Mouse (Mus musculus): Measurements from ENCODE around the gene Rhobtb1. TPM values are rescaled to one million over a fixed set of nuclear protein-coding genes. Genes with fewer than 3 reads are reported as not detected.
A peak's percentile ranks its signal among the peaks of the same experiment; 100 is the strongest.

Rhobtb1 gene
- 100 to 1,000 TPM; 192 to 202 TPM for total RNA-seq (2021)

DNA sequence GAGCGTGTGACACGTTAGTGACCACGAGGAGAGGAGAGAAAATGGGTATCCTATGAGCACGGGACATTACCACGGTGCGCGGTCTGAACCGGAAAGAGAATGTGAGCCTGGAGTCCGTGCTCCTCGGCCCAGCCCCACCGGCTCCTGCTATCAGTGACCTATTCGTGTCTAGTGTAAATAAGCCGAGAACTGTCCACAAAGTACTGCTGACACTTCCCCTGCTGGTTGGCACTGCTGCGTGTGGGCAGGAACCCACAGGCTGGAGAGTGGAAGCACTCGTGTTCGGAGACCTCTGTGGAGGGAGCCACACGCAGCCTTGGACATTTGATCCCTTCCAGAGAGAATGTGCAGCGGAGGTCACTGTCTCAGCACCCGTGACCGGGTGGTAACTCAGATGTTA, at the start of gene Rhobtb1:
Rhobtb1 (plus strand) TSS at position 390 of the 400 bp plus-strand sequence.
- DNase-seq, result no peak
- intact Hi-C loops (cut with DNase I), result no loop called here

DNA sequence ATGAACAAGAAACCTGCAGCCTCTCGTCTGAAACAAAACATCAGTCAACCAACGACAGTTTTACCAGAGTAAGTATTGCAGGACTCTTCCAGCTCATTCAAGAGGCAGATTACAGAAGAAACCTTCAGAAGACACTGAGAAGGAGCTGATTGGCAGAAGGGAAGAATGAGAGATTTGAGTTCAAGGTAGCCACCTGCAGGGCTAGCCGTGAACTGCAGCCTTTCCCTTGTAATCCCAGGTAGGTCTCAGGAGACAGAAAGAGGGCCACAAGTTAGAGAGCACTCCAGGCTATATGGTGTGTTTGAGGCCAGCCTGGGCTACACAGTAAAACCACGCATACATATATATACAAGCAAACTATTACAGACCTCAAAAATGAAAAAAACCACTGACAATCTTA, 49.2 kb upstream of the Rhobtb1 start:
- intact Hi-C loops (cut with DNase I), result no loop called here
- peak in 1 of 2 experiments; percentile 28 for DNase-seq

DNA sequence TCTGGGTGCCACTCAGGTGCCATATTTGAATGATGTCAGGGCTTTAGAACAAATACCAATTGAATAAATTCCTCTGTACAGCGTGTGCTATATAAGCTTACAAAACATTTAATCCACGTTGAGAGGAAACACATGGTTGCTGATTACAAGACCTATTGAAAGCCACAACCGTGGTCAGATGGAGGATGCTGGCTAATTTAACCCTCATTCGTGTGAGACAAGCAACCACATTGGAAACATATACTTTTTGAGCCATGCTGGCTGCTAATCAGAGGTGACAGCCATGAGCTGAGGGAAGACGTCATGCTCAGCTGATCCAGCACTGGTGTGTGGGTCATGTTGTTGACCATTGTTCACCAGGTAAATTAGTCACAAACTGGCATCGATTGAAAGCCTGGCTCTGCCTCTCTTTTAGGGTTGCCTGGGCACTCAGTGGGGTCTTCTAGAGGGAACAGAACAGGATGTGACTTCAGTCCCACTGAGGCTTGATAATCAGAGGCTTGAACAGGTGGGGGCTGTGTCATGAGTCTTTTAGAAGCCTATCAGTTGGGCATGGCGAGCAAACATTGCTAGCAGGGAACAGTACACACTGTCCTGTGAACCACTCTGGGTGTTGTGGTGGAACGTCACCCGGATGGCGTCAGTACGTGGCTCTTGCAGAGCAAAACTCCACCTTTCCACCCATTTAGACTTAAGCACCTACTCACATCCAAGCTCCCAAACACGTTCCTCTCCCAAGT, 46.9 kb upstream of the Rhobtb1 start:
- intact Hi-C loops (cut with DNase I), result no loop called here
- DNase-seq, result no peak

DNA sequence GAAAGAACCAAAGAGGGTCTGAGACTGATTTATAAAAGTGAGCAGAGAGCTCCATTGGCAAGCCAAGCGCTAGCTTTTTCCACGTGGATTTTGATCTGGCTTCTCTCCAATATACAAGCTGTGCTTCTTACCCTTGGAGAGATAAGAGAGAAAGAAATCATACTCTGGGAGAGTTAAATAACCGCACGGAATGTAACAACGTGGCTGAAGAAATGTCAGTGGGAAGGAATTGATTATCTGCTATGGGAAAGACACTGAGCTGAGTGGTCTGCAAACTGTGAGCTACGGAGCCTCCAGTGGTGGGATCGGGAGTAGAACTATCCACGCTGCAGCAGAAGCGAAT, 46.4 kb upstream of the Rhobtb1 start:
- intact Hi-C loops (cut with DNase I), result no loop called here
- no peak for DNase-seq

DNA sequence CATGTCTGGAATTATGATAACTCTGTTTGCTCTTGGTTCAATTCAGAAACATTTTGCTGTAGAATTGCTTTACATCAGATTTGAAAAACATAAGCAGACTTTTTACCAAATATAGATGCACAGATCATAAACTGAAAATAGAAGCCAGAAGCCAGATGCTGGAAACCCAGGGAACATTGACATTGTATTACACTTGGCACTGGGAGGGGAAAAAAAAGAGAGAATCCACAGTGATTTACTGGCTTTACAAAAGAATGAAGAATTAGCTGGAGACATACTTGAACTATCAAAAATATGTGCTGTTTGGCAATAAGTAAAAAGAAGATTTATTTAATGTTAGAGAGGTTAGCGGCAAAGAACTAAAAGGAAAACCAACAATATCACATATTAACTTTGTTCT, 44.4 kb upstream of the Rhobtb1 start:
- intact Hi-C loops (cut with DNase I), result no loop called here
- DNase-seq, result no peak

DNA sequence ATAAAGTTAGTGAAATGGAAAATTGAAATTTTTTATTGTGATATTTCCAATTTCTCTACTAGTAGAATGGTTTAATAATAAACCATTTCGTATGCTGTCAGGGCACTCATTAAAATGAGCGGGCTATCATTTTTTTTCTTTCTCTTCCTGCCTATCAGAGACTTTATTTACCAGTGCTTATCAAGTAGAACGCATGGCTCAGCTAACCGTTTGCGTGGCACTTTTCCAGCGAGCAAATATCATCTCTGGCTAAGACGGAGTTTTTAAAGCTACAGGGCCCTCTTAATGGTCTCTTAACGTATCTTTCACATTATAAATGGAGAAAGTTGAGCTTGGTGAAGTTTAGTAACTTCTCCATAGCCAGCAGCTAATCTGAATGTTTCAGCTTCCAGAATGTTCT, 44.0 kb upstream of the Rhobtb1 start:
- peak; percentile 9 to 19 for DNase-seq
- intact Hi-C loops (cut with DNase I), result no loop called here

DNA sequence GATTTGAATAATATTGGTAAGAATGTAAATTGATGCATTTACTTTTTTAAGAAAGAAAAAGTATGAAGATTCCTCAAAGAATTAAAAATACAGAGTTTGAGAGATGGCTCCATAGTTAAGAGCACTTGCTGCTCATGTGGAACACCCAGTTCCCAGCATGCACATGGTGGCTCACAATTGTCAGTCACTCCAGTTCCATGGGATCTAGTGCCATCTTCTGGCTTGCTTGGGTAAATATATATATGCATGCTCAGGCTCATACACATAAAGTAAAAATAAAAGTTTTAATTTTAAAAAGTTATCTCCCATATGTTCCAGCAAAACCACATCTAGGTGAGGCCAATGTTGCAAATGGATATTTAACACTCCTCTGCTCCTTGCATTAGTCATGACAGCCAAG, 36.9 kb upstream of the Rhobtb1 start:
- DNase-seq, result no peak
- intact Hi-C loops (cut with DNase I), result no loop called here

DNA sequence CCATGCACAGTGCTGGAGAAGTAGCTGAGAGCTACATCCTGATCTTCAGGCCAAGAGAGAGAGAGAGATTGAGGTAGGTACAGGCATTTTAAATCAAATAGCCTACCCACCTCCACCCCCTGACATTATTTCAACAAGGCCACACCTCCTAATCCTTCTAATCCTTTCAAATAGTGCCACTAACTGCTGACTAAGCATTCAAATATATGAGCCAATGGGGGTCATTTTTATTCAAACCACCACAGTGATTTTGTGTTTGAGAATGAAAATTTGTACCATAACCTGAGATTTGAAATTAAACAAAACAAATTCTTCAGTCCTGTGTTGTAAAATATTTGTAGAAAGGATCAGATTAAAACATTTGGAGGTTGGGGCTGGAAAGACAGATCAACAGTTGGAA, 33.2 kb upstream of the Rhobtb1 start:
- intact Hi-C loops (cut with DNase I), result no loop called here
- no peak for DNase-seq

DNA sequence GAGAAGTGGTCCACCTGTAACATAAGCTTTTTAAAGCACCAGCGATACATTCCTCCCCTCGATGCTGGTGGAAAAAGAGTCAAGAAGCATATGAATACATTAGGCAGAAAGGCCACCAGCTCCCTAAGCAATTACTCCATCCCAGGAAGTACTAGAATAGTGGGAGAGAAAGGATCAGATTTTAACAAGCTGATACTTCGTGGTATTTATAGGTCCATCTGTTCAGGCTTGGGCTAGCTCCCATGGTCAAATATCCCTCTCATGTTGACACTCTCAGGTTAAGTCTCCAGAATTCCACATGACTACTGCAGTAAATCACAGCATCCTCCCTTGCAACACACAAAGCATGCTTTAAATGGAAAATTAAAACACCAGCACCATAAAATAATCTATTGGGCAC, 32.3 kb upstream of the Rhobtb1 start:
- DNase-seq, result no peak
- intact Hi-C loops (cut with DNase I), result no loop called here

DNA sequence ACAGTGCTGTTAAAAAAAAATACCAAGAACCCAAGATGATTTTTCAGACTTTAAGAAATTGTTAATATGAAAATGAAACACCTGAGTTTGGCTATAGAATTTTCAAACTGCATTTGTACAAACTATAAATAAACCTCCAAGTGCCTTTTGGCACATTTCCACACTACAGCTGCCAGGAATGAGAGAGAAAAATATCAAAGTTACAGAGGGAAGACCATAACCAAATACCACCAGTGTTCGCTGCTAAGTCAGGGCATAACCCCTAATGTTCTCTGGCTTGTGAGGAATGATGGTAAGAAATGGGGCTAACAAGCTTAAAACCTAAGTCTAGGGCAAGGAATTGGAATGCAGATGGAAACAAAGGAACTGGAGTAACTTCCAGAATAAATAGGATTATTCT, 31.8 kb upstream of the Rhobtb1 start:
- intact Hi-C loops (cut with DNase I), result no loop called here
- no peak for DNase-seq

DNA sequence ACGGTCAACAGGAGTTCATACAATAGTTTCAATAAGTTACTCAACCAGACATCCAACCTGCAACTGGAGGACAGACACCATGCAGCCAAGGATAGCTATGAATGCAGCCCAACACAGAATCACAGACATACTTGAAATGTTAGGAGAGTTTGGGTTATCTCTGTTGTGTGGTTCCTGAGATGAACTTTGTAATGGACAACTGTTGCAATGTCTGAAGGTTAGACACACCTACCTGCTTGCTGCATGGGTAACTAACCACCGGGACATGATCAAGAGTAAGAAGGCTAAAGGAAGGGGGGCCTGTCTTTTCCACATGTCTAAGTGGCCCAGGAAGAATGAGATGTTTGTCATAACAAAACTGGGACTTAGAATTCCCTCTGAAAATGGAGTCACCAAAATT, 24.7 kb upstream of the Rhobtb1 start:
- intact Hi-C loops (cut with DNase I), result no loop called here
- no peak for DNase-seq

DNA sequence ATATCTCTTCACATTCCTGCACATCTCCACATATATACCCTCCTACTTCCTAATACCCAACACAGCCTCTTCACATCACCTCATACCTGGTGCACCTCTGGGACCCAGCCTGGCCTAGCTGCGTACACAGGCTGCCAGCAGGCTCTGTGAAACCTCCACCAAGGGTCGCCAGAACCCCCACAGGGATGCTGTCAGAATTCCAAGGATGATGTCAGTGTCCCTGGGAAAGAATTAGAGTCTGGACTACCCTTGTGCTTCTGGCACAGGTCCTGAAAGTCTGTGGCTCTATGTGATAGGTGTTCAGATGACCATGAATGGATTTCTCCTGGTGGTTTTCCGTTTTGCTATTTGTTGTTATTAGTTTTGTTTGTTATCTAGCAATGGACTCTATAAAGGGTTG, 22.7 kb upstream of the Rhobtb1 start:
- intact Hi-C loops (cut with DNase I), result no loop called here
- DNase-seq, result no peak

DNA sequence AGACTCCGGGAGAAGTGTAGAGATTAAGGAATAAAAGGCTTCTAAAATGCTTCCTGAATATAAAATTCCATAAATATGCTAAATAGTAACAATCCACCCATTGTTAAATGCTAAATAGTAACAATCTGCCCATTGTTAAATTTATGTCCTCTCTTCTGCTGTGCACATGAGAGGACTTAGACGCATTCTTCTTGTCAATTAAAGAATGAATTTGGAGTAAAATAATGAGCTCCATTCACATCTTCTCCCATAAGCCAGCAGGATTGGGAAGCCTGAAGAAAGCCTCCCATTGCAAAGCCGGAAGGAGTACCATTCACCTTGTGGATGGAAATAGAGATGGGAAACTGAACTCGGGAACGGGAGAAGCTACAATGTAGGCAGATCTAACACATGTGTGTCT, 20.6 kb upstream of the Rhobtb1 start:
- intact Hi-C loops (cut with DNase I), result no loop called here
- no peak for DNase-seq

DNA sequence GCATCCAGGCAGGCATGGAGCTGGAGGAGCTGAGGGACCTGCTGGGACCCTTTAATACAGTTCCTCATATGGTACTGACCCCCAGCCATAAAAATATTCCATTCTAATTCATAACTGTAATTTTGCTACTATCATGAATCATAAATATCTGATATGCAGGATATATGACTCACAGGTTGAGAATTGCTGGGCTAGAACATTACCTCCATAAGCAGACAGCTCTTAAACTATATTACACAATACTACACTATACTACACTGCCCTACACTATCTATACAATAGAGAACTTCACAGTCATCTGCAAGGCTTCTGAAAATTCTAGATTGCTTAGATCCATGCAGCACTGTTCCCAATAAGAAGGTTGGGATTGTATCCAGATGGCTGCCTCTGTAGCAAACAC, 16.9 kb upstream of the Rhobtb1 start:
- no peak for DNase-seq
- intact Hi-C loops (cut with DNase I), result no loop called here

DNA sequence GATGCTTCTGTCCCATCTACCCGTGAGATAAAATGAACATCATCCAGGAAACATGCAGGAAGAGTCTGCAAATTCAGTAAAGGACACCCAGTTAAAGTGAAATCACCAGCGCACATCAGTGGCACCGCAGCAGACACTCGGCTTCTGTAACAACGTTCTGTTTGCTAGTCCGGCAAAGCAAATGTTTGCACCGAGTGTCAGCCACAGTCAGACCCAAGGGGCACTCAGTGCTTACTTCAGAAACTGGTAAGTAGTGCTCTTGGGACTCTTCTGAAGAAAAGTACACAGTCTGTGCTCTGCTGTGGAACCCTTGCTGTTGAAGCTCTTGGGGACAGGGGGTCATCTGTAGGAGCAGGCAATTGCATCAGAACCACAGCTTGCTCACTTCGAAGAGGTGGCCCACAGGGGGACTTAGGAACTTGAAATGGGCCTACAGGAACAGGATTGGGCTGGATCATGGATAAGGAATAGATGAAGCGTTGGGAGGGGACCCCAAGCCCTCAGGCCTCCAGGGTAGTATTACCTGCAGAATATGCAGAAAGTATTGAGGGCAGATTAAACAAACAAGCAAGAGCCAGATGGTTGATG, 14.9 kb upstream of the Rhobtb1 start:
- intact Hi-C loops (cut with DNase I), result no loop called here
- DNase-seq, result no peak

DNA sequence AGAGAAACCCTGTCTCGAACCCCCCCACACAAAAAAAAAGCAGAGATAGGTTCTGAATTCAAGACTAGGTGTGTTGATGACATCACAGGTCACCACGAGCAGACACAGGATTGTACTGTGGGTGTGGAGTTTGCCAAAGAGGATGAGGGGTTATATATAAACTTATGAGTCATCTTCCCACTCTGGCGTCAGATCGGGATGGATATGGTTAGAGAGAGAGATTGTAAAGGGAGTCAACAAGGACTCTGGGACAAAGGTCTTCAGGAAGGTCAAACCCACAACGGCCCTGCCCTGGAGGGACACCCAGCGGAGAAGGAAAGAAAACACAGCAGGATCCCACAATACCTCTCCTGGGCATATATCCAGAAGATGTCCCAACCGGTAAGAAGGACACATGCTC, 2.0 kb upstream of the Rhobtb1 start:
- DNase-seq, result no peak
- intact Hi-C loops (cut with DNase I), result no loop called here

DNA sequence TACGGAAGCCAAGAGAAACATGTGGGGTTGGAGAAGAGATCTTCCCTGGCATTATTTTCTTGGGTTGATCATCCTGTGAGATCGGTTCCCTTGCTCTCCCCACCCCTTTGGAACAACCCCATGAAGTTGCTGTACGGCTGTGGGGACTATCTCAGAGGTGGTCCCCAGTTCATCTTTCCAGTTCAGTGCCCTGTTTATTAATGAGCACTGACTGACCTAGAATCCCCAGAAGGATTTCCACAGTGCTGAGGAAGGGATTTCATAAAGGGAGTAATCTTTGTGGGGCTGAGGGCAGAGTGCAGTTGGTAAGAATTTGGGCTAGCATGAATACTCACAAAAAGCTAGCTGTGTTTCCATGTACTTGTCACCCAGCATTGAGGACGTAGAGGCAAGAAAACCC, 1.7 kb downstream of the Rhobtb1 start:
- no peak for DNase-seq
- intact Hi-C loops (cut with DNase I), result no loop called here

DNA sequence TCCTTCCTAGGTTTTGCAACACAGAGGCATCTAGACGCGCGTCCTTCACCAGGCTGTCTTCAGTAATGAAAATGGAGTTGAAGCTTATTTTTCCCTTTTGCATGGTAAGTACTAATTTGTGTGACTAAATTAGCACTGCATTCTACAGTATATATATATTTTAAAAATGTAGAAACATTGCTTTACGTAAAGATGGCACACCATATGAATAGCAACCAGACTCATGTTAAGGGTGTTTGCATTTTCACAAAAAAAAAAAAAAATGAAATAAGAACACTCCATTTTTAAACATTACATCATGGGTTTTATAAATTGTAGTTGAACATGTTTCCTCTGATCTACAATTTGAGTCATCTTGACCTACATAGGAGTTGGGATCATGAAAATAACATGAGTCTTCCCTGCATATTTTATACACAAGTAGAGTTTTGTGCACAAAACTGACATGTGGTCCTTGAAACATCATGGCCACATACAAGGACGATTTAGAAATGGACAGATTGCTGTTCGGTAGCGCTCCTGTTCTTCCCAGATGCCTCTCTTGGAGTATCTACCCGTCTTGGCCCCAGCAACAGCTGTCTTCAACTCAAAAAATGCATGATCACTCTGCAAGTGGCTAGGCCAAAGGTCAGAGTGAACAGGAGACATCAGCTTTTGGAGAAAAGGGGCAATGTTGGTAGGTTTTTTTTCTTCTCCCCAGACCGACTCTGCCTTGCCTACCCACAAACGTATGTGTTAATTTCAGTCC, 4.4 kb downstream of the Rhobtb1 start:
- no peak for DNase-seq
- intact Hi-C loops (cut with DNase I), result no loop called here

DNA sequence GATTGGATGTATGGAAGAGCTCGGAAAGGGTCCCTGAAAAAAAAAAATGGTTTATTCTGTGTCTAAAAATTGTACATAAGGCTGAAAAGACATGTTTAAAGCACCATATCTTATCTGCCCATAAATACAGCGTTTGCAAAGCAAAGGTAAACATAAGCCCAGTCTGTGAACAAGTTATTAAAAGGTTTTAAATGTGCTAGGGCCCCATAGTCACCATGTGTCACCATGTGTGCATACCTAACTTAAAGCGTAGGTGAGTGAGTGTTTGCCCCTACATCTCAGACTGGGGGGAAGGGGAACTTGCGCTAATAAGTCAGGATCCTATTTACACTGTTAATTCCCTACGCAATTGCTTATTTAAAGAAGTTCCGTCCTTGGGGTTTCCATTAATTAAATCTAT, 5.2 kb downstream of the Rhobtb1 start:
- intact Hi-C loops (cut with DNase I), result no loop called here
- DNase-seq, result no peak

DNA sequence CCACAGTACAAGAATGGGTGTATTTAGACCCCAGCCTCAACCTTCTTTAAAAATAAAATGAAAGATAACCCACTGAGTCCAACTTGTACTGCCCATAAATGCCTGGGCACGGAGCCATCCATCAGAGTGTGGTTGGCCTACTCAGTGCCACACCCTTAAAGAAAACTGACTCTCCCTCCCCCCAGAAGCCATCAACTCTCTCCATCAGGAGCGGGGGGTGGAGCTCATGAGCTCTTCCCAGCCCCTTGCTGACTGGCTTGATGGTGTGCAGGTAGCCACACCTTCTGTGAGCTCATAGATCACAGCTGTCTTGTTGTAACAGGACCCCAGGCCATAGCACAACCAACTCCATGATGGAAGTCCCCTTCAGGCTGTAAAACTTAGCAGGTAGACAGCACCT, 6.2 kb downstream of the Rhobtb1 start:
- no peak for DNase-seq
- intact Hi-C loops (cut with DNase I), result no loop called here

DNA sequence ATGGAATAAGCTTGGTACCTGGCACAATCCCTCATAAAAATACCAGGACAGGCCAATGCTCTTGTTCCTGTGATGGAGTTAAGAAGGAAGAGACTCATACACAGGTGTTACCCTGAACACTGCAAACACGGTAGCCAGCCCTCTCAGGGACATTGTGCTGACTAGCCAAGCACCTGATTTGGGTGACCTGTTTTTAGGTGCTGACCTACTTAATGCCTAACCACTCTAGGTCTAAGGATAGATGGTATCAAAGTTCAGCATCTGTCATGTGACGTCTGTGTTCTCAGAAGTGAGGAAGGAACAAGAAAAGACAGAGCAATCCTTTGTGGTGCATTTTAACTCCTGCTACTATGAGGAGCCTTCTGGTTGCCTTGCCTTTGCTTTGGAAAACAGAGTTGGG, 9.6 kb downstream of the Rhobtb1 start:
- no peak for DNase-seq
- intact Hi-C loops (cut with DNase I), result no loop called here

DNA sequence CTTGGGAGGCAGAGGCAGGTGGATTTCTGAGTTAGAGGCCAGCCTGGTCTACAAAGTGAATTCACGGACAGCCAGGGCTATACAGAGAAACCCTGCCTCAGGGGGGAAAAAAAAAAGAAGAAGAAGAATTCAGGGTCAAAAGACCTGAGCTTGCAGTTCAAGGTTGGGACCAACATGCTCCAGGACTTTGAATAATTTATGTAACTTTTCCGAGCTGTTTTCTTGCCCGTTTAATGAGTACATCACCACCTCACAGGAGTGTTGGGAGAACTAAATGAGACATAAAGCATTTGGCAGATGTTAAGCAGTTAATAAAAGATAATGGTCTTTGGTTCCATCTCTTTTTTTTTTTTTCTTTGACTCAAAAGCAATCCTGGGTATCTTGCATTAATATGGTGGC, 10.3 kb downstream of the Rhobtb1 start:
- intact Hi-C loops (cut with DNase I), result no loop called here
- DNase-seq, result no peak

Data from heart, postnatal 36 days (tissue).